Mouse (Mus musculus): Measurements from ENCODE around the gene Ubr7.

DNA sequence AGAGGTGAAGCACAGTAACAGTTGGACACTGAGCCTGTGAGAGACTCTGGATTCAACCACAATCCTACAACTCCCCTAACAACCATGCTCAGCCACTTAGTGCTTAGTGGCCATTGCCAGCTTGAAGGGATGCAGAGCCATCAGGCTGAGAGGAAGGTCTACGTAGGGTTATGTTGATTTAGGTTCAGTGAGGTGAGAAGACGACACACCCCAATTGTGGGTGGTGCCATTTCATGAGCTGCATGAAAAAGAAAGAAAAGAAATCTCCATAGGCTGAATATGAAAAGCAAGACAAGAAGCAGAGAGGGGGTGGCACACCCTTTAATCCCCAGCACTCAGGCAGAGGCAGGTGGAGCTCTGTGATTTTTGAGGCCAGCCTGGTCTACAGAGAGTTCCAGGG lies 43.7 kb upstream of the Ubr7 start:
- TF ChIP-seq CTCF (conservative IDR thresholded peaks at IDR 0.05 in 1 of 2, IDR thresholded peaks at IDR 0.05 in 1 of 2; ENCODE audit: low read depth in 2 of 2, low read length in 2 of 2) = no peak
- no peak for TF ChIP-seq KAT2A (IDR thresholded peaks at IDR 0.05; ENCODE audit: insufficient replicate concordance, low read length)
- TF ChIP-seq ZKSCAN1 (IDR thresholded peaks at IDR 0.05; ENCODE audit: borderline replicate concordance, low read depth, low read length) = no peak
- TF ChIP-seq EP300 (IDR thresholded peaks at IDR 0.05; ENCODE audit: low read length) = no peak
- TF ChIP-seq ZNF384 (IDR thresholded peaks at IDR 0.05; ENCODE audit: low read depth, low read length) = no peak
- TF ChIP-seq MEF2A (IDR thresholded peaks at IDR 0.05; ENCODE audit: borderline replicate concordance, low read depth, low read length) = no peak
- no peak for TF ChIP-seq E2F4 (IDR thresholded peaks at IDR 0.05; ENCODE audit: insufficient replicate concordance, low read depth, low read length)
- no peak for TF ChIP-seq USF2 (conservative IDR thresholded peaks at IDR 0.05; ENCODE audit: low read depth, low read length)
- TF ChIP-seq POLR2A (IDR thresholded peaks at IDR 0.05; ENCODE audit: low read depth, low read length) = no peak

Data from CH12.LX (cell line).